Comparison of ENCODE assay signal across 16 mouse cellular contexts in genomic region chr10:24444572-24444971, GRCm38 (mm10).
DNase-seq lines count a peak whose midpoint lies in the region; ATAC-seq and TF ChIP-seq lines count a peak whose summit lies in the region.
"Had no signal": no experiment of that assay in that cellular context is flagged by ENCODE, and none has a peak within 500 bp of the region (broad histone marks: within the 10 kb centered on the region; RNA-seq: fewer than 3 reads in every experiment).

No protein-coding gene starts in this region.

- peak; percentile 19 for DNase-seq in kidney, postnatal 14 days
- DNase-seq in adipocyte (ENCODE audit: low spot score) = peak; percentile 8
- DNase-seq in heart, embryonic 10.5 days (ENCODE audit: low spot score) = no peak
- DNase-seq in heart, postnatal 4 days = peak; percentile 24
- no peak for DNase-seq in forebrain, postnatal 0 days
- DNase-seq: adrenal gland, postnatal 14 days; cerebellum, adult 9-11 months; thymus, adult 2 months had no signal

- no peaks in the 10 kb centered on the region for H3K36me3 ChIP-seq in kidney, embryonic 16.5 days (ENCODE audit: insufficient read depth, low read length)
- no peaks in the 10 kb centered on the region for H3K36me3 ChIP-seq in heart, embryonic 10.5 days
- H3K36me3 ChIP-seq in forebrain, postnatal 0 days (ENCODE audit: insufficient read depth) = no peaks in the 10 kb centered on the region
- H3K36me3 ChIP-seq in hindbrain, embryonic 12.5 days = no peaks in the 10 kb centered on the region
- H3K36me3 ChIP-seq: embryonic facial prominence, embryonic 15.5 days; G1E; liver, embryonic 15.5 days; midbrain, embryonic 10.5 days; neural tube, embryonic 13.5 days had no signal

- no peak overlapping the region for H3K9ac ChIP-seq in kidney, embryonic 16.5 days (replicated peaks; ENCODE audit: low read length)
- H3K9ac ChIP-seq in forebrain, postnatal 0 days = no peak overlapping the region
- no peak overlapping the region for H3K9ac ChIP-seq in hindbrain, embryonic 12.5 days
- H3K9ac ChIP-seq: embryonic facial prominence, embryonic 15.5 days; forebrain, embryonic 13.5 days; liver, embryonic 15.5 days; neural tube, embryonic 13.5 days had no signal

- no peaks in the 10 kb centered on the region for H3K27me3 ChIP-seq in kidney, embryonic 16.5 days (ENCODE audit: insufficient read depth, low read length)
- H3K27me3 ChIP-seq in heart, embryonic 10.5 days (ENCODE audit: insufficient read depth, poor library complexity, severe bottlenecking) = no peaks in the 10 kb centered on the region
- no peaks in the 10 kb centered on the region for H3K27me3 ChIP-seq in forebrain, postnatal 0 days (ENCODE audit: insufficient read depth, low read length)
- H3K27me3 ChIP-seq in hindbrain, embryonic 12.5 days = no peaks in the 10 kb centered on the region
- H3K27me3 ChIP-seq: embryonic facial prominence, embryonic 15.5 days; forebrain, embryonic 13.5 days; liver, embryonic 15.5 days; neural tube, embryonic 13.5 days had no signal

- H3K9me3 ChIP-seq in kidney, embryonic 16.5 days (ENCODE audit: low read length) = no peaks in the 10 kb centered on the region
- H3K9me3 ChIP-seq in heart, embryonic 10.5 days = no peaks in the 10 kb centered on the region
- H3K9me3 ChIP-seq in forebrain, postnatal 0 days (ENCODE audit: low read length) = no peaks in the 10 kb centered on the region
- H3K9me3 ChIP-seq in hindbrain, embryonic 12.5 days (replicated peaks) = no peaks in the 10 kb centered on the region
- H3K9me3 ChIP-seq: embryonic facial prominence, embryonic 15.5 days; G1E; liver, embryonic 15.5 days; midbrain, embryonic 10.5 days; neural tube, embryonic 13.5 days had no signal

- no peak for ATAC-seq in kidney, embryonic 16.5 days (ENCODE audit: low FRiP score, low TSS enrichment)
- no peak for ATAC-seq in forebrain, postnatal 0 days
- ATAC-seq in hindbrain, embryonic 12.5 days (ENCODE audit: low FRiP score) = no peak
- ATAC-seq: forebrain, embryonic 13.5 days had no signal

- H3K4me3 ChIP-seq in kidney, embryonic 16.5 days (ENCODE audit: low read length) = no peak overlapping the region
- H3K4me3 ChIP-seq in heart, embryonic 10.5 days = no peak overlapping the region
- H3K4me3 ChIP-seq in forebrain, postnatal 0 days (ENCODE audit: low read depth, low read length) = no peak overlapping the region
- no peak overlapping the region for H3K4me3 ChIP-seq in hindbrain, embryonic 12.5 days
- H3K4me3 ChIP-seq: embryonic facial prominence, embryonic 15.5 days; forebrain, embryonic 13.5 days; liver, embryonic 15.5 days; midbrain, embryonic 10.5 days; neural tube, embryonic 13.5 days had no signal

- no peak for TF ChIP-seq CTCF in forebrain, postnatal 0 days (IDR thresholded peaks at IDR 0.05; ENCODE audit: low read depth)

- 46% methylated on average over 1 of the region's 1 CpGs for WGBS in kidney, embryonic 16.5 days
- 21% methylated on average over 1 of the region's 1 CpGs for whole genome bisulfite sequencing in heart, embryonic 10.5 days
- 45% methylated on average over 1 of the region's 1 CpGs for WGBS in forebrain, postnatal 0 days
- 62% methylated on average over 1 of the region's 1 CpGs for WGBS in hindbrain, embryonic 12.5 days

- H3K27ac ChIP-seq in kidney, embryonic 16.5 days (ENCODE audit: low read length) = no peak overlapping the region
- peak overlapping the region; percentile 25; the same call in 1 of the 2 replicates for H3K27ac ChIP-seq in heart, embryonic 10.5 days
- no peak overlapping the region for H3K27ac ChIP-seq in forebrain, postnatal 0 days (ENCODE audit: low read depth, low read length)
- no peak overlapping the region for H3K27ac ChIP-seq in hindbrain, embryonic 12.5 days
- H3K27ac ChIP-seq: embryonic facial prominence, embryonic 15.5 days; forebrain, embryonic 13.5 days; liver, embryonic 15.5 days; midbrain, embryonic 10.5 days; neural tube, embryonic 13.5 days had no signal

- H3K4me2 ChIP-seq in kidney, embryonic 16.5 days (replicated peaks; ENCODE audit: low read depth, low read length) = no peak overlapping the region
- H3K4me2 ChIP-seq in forebrain, postnatal 0 days (ENCODE audit: low read depth) = no peak overlapping the region
- H3K4me2 ChIP-seq in hindbrain, embryonic 12.5 days (replicated peaks) = no peak overlapping the region
- H3K4me2 ChIP-seq: embryonic facial prominence, embryonic 15.5 days; forebrain, embryonic 13.5 days; liver, embryonic 15.5 days; neural tube, embryonic 13.5 days had no signal

- peaks cover 13% of the 10 kb centered on the region for H3K4me1 ChIP-seq in kidney, embryonic 16.5 days (ENCODE audit: insufficient read depth, low read length)
- H3K4me1 ChIP-seq in heart, embryonic 10.5 days = peaks cover 29% of the 10 kb centered on the region
- H3K4me1 ChIP-seq in forebrain, postnatal 0 days (ENCODE audit: insufficient read depth) = no peaks in the 10 kb centered on the region
- H3K4me1 ChIP-seq in hindbrain, embryonic 12.5 days = no peaks in the 10 kb centered on the region
- H3K4me1 ChIP-seq: forebrain, embryonic 13.5 days; liver, embryonic 15.5 days; midbrain, embryonic 10.5 days; neural tube, embryonic 13.5 days had no signal

Comparison
In these comparisons a context has a peak if more than half of its experiments do, and no peak if none do; other contexts are left out.
1. DNase-seq: peak in kidney, postnatal 14 days (single experiment), adipocyte (single experiment) and heart, postnatal 4 days (single experiment); none in heart, embryonic 10.5 days (single experiment) and forebrain, postnatal 0 days (single experiment).